Mouse (Mus musculus) central nervous system, embryonic 18 days (tissue): Measurements from ENCODE around the gene Acss1. TPM values are rescaled to one million over a fixed set of nuclear protein-coding genes. Genes with fewer than 3 reads are reported as not detected.

ENCODE experiments used
- polyA plus RNA-seq: library from polyadenylated mRNA; depleted of rRNA; stranded (reverse); fragments of >200 nt; gene quantifications from 2 replicates; pipeline ENCODE4 v1.2.3, GENCODE M21; 2012; rRNA removed

Gene Acss1
- 16.1 and 17.2 TPM in 2 replicates for polyA plus RNA-seq

DNA sequence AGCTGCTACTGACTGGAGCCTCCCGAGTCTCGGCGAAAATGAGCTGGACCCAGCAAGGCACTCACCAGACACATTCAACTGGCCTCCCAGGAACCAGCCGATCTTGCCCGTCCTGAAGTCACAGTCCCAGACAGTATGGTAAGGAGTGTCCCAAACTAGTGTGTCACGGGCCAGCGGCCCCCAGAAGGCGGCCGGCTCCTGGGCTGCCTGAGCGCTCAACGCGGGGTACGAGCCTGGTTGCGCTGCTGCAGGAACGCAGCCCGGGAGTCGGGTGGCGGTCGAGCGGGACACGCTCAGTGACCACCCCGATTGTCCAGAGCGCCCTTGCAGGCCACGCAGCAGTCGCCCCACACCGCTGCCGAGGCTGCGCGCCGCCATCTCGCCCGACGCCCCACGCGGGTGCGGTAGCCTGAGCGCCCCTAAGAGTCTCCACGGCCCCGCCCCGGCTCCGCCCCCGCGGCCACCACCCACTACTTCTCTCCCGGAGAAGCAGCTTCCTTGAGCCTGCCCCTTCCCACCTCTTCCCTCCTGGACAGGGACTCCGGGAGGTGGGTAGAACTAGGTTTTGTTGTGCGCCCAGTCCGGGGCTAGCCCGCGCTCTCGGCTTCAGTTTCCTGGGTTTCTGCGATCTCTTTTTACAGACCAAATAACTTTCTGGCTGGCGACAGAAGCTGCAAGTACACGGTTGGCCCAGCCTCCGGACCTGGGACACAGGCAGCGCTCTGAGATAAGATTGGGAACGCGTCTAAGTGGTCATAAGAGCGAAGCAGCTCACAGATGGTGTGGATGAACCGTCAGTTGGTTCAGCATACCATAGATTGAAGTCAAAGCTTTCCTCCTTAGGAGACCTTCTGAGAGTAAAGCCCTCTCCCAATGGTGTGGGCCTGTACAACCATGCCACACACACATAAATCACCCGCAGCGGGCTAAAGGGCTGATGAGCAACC, at the start of gene Acss1:
Gene Acss1 (minus strand): TSS at position 681 of the 947 bp plus-strand sequence.

DNA sequence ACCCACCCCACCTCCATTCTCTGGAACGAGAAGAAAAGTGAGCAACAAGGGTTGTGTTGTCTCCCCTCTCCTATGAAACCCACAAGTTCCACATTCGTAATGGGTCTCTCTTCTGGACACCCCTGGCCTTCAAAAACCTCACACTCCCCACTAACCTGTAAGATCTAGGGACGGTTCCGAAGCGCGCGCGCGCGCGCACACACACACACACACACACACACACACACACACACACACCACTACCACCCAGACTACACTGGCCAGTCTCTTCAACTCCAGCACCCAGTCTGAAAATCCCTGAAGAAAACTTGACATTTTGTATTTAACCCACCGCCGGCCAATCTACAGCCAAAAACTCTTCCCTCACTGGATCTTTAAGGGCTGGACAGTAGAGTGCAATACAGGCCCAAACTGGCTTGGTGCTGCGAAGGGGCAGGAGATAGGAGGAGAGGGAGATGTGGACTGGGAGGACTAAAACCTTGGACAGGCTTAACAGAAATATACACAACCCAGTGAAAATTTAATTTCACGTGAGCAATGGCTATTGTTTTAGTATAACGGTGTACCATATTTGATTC, 21.0 kb upstream of the Acss1 start, which contains the start of gene Vsx1:
Gene Vsx1 (minus strand): TSS at position 138 of the 578 bp plus-strand sequence.

DNA sequence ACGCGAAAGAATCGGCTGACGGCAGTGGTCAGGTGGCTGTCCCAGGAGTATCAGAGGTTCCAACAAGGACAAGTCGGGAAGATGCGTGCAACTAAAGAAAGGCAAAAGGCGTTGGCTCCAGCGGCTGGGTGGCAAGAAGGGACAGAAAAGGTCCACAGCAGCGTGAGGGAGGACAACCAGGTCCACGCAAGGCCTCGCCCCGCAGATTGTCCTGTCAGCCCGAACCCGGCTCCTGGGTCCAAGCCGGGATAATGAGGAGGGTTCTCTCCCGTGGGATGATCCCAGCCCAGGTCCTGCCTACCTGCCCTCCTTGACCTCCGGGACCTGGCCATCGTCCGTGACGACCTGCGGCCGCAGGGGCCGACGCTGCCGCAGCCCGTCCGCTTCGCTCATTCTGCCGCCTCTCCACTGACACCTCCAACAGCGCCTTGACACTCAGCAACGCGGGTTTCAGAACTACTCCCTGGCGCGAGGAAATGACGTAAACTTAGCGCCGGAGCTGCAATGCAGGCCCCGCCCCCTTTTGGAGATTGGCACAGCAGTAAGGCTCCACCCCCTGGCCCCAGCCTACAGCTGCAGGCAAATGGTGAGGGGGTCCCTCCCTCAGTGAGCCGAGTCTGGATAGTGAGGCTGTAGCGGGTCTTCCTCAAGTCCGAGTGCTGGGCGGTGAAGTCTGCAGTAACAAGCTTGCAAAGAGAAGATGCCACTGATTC, 60.1 kb downstream of the Acss1 start, which contains the start of gene Apmap:
Gene Apmap (minus strand): TSS at position 481 of the 713 bp plus-strand sequence.

DNA sequence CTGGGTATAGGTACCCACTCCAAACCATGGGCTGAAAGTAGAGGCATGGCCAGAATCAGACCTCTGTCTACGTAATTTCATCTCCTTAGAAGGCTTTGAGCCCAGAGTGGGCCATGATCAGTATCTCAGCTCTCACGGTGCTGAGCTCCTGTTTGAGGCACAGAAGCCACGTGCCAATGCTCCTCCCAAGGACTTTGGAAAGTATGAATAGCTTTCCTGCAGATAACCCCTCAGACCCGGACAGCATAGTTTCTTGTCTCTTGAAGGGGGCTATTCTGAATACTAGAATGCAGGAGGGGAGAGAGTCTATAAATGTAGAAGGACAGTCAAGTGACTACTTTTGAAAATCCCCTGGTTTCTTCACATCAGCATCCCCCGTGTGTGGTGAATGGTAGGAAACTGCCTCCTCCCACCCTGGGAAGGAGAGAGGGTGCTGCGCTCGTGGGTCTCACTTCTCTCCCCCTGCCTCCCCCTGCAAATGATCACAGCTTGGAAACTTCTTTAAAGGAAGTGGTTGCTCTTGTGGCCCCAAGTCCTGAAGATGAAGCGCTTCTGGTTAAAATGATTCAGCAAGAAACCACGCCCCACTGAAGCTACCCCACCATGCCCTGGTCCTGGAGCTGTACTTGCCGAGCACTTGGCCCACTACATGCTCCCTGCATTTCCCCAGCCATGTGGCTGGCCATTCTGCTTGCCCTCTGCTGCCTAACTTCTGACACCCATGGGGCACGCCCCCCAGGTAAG, 98.3 kb downstream of the Acss1 start, which contains the start of gene Cst7:
Gene Cst7 (plus strand): TSS at position 569 of the 744 bp plus-strand sequence.

Other genes starting within 250 kb of the Acss1 start
- 1.8 and 1.9 TPM in 2 replicates for gene Zfp442, start 217.0 kb downstream of the Acss1 start, polyA plus RNA-seq
- 0.01 TPM in 1 of 2 replicates, not detected in the other for gene Zfp345, start 183.4 kb downstream of the Acss1 start, polyA plus RNA-seq
- gene Cst7, start 98.1 kb downstream of the Acss1 start, polyA plus RNA-seq, result 0.12 TPM in 1 of 2 replicates, not detected in the other
- 50.7 and 51.0 TPM in 2 replicates for gene Apmap, start 59.9 kb downstream of the Acss1 start, polyA plus RNA-seq
- 0.03 and 0.04 TPM in 2 replicates for gene Vsx1, start 20.9 kb upstream of the Acss1 start, polyA plus RNA-seq
- 62.8 and 64.8 TPM in 2 replicates for gene Entpd6, start 80.5 kb upstream of the Acss1 start, polyA plus RNA-seq
- gene Pygb, start 118.2 kb upstream of the Acss1 start, polyA plus RNA-seq, result 75.1 and 85.4 TPM in 2 replicates
- 86.2 and 89.6 TPM in 2 replicates for gene Abhd12, start 236.2 kb upstream of the Acss1 start, polyA plus RNA-seq
- 10.7 and 13.2 TPM in 2 replicates for gene Gins1, start 236.9 kb upstream of the Acss1 start, polyA plus RNA-seq